Mouse (Mus musculus): ENCODE data around the gene Zfr2.

Zfr2 gene

DNA sequence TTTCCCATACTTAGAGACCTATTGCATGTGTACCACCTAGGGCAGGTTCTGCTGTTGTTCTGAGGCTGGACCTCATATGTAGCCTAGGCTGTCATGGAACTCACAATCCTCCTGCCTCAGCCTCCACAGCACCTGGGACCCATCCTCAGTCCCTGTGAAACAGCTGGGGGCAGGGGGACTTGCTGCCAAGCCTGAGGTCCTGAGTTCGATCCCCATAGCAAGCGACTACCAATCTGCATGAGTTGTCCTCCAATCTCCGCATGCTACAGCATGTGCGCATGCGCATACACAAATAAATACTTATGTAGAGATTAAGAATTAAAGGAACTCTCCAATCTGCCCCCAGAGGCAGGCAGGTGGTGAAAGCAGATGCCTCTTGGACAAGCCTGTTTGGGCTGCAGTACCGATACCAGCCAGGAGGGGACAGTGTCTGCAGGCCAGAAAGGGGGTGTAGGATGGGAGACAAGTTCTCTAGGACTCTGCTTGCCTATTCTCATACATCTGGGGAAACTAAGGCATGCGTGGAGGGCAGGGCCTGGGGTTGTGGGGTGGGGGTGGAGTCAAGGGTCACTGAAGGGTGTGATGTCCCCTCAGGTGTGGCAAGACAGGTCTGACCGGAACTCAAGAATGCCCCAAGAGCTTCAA is 54.7 kb downstream of the Zfr2 start:
- DNase-seq (ENCODE audit: low spot score in 2 of 2) = no peak

DNA sequence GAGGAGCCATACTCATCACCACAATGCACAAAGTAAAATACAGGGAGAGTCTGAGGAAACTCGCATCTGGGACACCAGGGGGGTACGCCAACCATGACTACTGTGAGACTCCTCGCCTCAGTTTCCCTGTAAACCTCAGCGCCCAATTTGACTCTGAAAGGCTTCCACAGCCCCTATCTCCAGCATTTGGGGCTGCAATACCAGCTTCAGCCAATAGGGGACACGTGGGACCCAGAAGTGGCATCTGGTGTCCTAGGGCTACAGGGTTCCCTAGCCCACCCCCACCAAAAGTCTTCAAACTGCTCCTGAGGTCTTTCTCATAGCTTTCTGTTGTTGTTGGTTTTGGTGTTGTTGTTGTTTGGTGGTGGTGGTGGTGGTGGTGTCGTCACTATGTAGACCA is 55.6 kb downstream of the Zfr2 start:
- DNase-seq (ENCODE audit: low spot score in 2 of 2) = no peak

DNA sequence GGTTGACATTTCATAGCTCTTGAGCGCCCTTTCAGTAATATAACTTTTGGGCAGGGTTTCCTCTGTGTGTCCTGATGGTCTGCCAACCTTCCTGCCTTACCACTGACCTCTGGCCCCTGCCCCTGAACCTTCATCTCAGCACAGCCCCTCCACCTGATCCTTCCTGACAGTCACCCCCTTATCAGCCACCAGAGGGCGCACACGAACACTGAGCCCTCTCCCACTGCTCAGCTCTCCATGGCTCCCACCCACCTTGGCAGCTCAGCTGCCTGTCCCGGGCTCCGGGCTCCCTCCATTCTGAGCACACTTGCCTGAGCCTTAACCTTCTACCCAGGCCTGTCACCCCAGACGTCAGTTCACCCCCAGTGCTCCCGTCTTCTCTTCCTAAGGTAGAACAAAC is 56.3 kb downstream of the Zfr2 start:
- no peak for DNase-seq (ENCODE audit: low spot score in 2 of 2)

DNA sequence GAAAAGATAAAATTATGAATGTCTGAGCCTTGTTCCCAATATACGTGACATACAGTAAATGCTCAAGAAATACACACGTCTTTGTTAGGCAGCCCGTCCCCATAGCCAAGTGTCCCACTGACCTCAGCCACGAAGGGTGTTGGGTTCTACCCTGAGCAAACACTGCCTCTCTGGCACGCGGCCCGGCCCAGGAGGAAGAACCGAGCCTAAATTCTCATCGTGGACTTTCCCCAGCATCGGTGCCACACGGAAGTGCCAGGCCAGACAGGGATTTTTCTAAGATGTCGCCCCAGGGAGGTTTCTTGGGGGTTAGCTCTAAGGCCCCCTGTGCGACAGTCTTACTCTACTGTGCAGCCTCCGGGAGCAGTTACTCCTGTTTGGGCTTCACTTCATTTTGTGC is 56.9 kb downstream of the Zfr2 start:
- no peak for DNase-seq (ENCODE audit: low spot score in 2 of 2)

DNA sequence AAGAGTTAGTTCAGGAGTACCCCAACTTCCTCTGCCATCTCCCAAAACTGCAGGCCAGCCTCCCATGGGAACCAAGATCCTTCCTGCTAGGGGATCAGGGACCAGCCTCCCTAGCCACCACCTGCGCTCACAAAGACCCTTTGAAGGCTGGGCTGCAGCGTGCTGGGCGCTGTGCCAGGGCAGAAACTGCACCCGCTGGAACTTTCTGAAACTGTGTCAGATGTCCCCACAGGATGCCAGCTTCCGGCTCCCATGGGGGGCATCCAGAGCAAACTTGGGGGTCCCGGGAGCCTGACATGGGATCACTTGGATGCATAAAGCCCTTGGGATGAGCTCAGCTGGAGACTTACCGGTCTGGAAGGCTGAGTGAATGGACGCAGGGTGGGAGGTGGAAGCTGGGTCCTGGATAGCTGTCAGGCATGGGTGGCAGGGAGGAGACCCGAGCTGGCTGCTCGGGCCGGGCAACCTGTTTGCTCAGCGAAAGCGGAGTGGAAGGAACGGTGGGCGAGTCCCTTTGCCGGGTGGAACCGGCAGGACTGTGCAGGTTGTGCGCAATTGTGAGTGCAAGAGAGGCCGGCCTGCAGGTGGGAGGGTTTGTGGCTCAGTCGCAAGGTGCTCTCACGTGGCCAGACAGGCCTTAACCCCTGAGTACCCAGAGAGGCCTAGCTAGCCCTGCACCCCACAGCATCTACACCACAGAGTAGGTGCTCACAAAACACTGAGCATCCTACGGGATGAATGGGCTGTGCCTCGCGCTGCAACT is 57.9 kb downstream of the Zfr2 start:
- no peak for DNase-seq (ENCODE audit: low spot score in 2 of 2)

DNA sequence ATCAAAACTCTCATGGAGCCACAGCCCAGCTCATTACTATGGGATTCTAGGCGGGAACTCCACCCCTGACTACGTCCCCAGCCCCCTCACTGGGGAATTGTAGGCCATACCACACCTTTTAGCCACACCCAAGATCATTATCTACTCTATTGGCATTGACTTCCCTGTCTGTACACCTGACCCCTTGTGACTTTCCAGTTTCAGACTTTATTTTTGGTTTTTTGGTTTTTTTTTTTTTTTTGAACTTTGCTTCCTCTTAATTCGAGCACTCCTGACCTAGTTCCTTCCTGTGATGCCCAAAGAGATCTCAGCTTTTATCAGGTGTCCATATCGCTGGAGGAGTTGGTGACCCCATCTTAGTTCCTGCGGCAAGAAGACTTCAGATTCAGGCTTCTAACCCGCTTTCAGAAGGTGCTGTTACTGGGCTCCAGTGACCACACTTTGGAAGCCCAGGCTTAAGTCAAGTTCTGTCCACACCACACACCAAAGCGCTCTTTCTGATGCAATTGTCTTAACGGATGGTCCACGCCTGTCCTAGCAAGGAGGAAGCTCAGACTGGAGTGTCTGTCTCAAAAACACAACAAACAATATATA is 58.7 kb downstream of the Zfr2 start, which contains the start of gene Tjp3:
Gene Tjp3 (minus strand): TSS at position 71 of the 594 bp plus-strand sequence.
- no peak for DNase-seq (ENCODE audit: low spot score in 2 of 2)

DNA sequence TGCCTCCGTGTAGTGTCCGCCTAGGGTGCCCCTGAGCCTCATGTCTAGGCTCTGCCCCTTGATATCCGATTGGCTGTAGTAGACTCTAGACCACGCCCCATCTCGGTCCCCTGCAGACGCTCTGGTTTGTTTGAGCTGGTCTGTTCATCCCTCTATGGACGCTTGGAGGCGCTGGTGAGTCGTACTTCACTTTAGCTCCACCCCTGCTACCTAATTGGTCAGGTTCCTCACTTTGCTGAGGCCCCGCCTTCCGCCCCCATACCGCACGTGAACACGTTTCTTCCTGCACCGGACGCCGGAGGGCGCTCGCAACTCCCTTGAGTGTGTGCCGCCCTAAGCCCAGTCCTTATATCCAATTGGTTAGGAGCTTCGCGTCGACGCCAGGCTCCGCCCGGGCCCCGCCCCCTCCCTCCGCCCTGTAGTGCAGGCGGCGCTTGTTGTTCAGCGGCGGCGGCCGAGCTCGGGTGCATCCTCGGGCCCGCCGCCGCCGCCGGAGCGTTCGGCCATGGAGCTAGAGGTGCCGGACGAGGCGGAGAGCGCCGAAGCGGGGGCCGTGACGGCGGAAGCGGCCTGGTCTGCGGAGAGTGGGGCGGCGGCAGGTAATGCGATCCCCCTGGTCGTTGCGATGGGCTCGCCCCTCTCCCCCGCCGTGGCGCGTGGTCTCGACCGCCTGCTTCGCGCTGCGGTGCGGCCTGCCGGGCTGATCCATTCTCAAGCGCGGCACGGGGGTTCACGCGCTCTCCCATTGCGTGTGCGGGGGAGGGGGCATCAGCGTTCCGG is 59.8 kb downstream of the Zfr2 start, which contains the start of gene Pip5k1c:
Gene Pip5k1c (plus strand): TSS at position 410 of the 780 bp plus-strand sequence.
- peak; percentile 99 for DNase-seq (ENCODE audit: low spot score in 2 of 2)

DNA sequence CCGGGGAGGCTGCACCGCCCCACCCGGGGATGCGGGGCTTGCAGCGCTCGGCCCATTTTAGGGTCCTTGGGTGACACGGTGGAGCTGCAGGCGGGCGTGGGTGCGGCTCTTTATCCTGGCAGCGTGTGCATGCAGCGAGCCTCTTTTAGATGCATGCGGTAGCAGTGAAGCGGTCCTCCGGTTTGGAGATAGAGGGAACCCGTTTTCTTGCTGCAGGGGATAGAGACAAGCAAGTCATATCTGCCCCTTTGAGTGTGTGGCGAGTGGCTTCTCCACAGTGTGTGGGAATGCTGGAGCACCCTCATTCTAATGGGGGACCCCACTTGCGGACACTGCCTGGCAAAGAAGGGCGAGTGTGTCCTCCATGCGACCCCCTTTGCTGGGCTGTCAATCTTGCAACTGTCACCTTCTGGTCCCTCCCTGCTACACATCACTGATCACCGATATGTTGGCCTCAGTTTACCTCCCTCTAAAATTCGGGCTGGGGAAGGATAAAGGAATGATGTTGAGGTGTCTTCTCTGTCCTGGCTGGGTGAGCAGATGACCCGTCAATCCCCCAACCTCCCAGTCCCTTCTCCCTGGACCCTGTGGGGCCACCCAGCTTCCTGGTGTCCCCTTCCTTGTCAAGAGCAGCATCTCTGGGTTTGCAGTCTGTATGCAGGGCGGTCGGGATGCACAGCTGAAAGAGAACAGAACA is 60.5 kb downstream of the Zfr2 start:
- DNase-seq (ENCODE audit: low spot score in 2 of 2) = no peak

DNA sequence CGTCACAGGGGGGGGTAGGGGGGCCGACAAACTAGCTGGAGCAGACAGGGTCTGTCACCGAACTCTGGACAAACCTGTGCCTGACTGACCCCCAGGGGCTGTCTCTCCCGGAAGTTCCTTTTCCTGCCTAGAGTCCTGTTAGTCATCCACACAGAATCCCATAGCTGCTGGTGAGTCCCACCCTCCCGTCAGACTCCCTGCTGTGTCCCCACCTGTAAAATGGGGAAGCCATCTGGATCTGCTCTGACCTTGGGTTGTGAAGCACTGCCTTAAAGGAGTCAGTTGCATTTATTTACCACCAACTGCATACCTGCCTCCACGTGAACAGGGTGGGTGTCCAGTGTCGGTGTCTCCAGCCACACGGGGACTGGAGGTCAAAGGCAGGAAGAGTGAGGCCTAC is 61.5 kb downstream of the Zfr2 start:
- no peak for DNase-seq (ENCODE audit: low spot score in 2 of 2)

DNA sequence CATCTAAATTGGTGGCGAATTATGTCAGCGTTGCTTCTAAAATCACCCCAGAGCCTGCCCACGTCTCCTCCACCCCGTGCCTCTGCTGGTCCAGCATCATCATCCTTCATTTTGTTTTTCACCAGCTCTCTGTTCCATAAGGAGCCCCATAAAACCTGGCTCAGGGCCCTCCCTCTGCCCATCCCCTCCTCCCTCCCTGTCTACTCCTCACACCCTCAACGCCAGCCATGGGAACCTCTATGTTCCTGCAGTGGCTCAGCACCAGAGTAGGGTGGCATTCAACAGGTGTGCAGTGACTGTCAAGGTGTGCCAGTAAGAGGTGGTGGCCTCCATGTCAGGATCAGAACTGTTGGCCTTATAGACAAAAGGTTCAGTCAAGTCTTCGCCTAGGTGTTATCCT is 62.2 kb downstream of the Zfr2 start:
- no peak for DNase-seq (ENCODE audit: low spot score in 2 of 2)

DNA sequence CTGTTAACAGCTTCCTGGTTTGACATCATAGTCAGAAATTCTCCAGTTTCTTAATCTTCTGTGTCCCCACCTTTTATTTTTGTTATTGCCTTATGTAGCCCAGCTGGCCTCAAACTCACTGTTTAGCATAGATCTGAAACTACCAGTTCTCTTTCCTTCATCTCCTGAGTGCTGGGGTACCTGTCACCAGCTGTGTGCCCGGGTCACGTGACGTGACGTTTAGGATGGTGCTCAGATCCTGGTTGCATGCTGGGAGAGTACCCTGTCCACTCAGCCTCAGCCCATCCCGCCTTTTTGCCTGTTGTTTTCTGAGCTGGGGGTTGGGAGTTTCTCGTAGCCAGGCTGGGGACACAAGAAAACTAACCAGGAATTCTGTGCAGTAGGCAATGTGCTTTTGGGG is 64.3 kb downstream of the Zfr2 start:
- DNase-seq (ENCODE audit: low spot score in 2 of 2) = no peak

DNA sequence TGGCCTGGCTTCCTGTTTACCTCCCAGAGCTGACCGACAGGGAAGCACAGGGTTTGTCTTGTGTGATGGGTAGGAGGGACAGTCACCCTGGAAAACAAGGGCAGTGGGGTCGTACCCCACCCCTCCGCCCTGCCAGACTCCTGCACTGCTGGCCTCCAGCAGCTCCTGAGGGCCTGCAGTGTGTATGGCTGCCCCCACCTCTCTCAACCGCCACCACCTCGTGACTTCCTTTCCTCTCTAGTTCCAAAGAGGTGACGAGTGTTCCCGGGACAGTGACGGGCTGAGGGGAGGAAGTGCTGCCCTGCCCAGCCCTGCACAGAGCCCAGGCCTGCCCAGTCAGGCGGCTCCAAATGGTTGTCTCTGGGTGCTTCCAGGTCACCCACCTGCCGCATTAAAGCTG is 64.9 kb downstream of the Zfr2 start:
- DNase-seq (ENCODE audit: low spot score in 2 of 2) = no peak

DNA sequence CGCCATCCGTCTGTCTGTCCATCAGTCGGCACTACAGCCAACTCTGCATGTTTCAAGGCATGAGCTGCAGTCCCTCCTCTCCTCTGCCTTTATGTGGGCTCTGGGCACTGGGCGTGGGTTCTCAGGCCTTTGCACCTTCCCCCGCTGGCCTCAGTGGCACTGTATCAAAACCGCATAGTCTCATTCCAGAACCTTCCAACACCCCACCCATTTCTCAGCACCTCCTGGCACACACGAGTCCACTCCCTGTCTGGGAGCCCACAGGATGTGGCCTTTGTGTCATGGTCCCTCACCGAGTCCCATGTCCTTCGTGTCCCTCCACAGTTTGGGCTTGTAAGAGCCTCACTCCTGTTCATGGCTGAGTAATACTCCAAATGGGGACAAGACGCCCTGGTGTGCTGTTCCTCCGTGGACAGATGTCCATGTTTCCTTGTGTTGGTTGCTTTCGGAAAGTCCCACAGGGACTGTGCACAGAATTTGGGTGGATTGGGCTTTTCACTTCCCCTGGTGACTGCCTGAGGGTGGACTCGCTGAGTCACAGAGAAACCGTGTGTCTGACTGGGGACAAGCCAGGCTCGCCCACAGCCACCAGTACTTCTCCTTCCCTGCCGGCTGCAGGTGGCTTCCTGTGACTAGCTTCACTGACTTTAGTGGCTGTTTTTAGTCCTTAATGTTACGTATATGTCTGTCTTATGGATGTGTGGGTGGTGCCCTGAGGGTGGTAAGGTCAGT is 65.6 kb downstream of the Zfr2 start:
- DNase-seq (ENCODE audit: low spot score in 2 of 2) = no peak

DNA sequence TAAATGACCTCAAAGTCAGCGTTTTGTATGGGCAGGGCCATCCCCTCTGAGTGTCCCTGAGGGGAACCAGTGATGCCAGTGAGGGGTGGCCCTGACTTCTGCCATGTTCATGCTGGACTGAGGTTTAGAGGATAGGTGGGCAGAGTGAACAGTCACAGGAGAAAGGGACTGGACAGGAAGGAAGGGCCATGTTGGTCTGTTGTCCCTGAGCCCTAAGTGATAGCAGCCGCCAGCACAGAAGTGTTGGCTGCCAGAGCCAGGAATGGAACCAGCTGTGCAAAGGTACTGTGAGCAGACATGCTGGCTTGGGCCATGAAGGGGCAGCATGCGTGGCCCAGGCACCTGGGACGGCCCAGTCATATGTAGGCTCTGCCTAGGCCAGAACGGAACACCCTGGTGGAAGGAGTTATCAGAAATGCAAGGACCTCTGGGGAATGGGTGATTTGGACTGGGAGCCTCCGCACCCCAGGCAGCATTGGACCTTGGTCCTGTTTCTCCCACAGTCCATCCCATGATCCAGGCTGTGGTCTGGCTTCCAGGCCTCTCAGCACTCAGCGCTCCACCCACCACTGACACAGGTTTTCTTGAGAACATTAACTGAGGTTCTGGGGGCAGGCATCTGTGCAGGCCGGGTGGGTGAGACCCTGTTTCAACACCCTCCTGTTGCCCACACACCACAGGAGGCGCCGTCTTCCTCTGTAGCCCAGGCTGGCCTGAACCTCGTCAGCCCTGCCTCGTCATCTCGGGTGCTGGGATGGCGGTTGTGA is 66.8 kb downstream of the Zfr2 start:
- DNase-seq (ENCODE audit: low spot score in 2 of 2) = no peak

DNA sequence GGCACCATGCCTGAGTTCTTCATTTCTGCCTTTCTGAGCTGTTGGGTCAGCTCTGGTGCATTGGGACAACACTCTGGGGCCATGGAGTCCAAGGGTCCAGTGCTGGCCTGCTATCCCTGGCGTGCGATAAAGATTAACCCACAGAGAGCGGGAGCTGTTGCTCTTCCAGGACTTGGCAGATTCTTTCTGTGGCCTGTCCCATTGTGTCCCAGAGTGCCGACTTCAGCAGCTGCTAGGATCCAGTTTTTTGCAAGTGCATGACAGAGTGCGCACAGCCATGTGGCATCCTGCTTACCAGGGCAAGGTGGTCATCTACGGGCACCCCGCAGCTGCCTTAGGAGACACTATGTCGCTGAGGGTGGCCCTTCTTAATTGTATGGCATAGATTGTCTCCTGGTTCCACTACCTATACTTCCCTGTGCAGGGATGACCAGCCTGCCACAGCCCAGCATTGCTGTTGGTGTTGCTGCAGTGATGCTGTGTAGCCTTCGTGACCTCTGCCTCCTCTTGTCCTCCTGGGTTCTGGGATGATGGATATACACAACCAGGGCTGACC is 67.5 kb downstream of the Zfr2 start:
- no peak for DNase-seq (ENCODE audit: low spot score in 2 of 2)

DNA sequence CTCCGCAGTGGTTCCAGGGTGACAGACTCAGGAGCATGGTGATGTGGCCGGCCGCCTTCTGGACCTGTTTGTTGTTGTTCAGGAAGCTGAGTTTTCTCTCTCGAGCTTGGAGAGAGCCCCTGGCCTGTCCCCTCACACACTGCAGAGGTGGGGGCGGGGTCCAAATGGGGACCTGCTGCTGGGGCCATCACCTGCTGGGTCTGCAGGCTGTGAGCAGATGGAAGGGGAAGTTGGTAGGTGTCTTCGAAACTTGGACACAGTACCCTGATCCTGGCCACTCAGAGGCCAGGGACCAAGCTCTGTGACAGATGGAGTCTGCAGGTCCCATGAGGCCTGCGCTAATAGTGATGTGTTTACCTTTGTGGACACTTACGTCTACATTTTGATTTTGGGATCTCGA is 68.4 kb downstream of the Zfr2 start:
- no peak for DNase-seq (ENCODE audit: low spot score in 2 of 2)
